Comparison of ENCODE assay signal across 8 mouse cellular contexts in genomic region chr2:3424579-3424910, GRCm38 (mm10). TPM values are rescaled to one million over a fixed set of nuclear protein-coding genes. Genes with fewer than 3 reads are reported as not detected.
DNase-seq lines count a peak whose midpoint lies in the region; ATAC-seq and TF ChIP-seq lines count a peak whose summit lies in the region.

No protein-coding gene starts in this region.

- DNase-seq in heart, adult 2 months, result no peak
- no peak for DNase-seq in heart, postnatal 36 days
- no peak for DNase-seq in forebrain, embryonic 10.5 days (ENCODE audit: extremely low spot score, low spot score)
- DNase-seq in urinary bladder, adult 18-20 months (ENCODE audit: low spot score in 2 of 2), result no peak
- no peak for DNase-seq in cerebellum, postnatal 4 days (ENCODE audit: low spot score in 2 of 2)
- DNase-seq in thymus, postnatal 0 days (ENCODE audit: low spot score), result no peak

- peak overlapping the region; percentile 75 for H3ac ChIP-seq in C2C12 (ENCODE audit: control insufficient read depth, insufficient read length, low read depth)

- H3K27me3 ChIP-seq in heart, adult 2 months (ENCODE audit: control insufficient read depth, insufficient read depth, low read length), result no peaks in the 10 kb centered on the region
- H3K27me3 ChIP-seq in C2C12 (ENCODE audit: control insufficient read depth, insufficient read depth, insufficient read length), result no peaks in the 10 kb centered on the region
- no peaks in the 10 kb centered on the region for H3K27me3 ChIP-seq in forebrain, embryonic 10.5 days (ENCODE audit: poor library complexity, severe bottlenecking)
- no peaks in the 10 kb centered on the region for H3K27me3 ChIP-seq in liver, embryonic 12.5 days (replicated peaks)

- intact Hi-C loops in heart, adult 2 months (cut with DNase I), result loop anchor here (5.0 kb wide), 3 partner anchors 48 to 142 kb away; partner anchors contain the start of genes Nmt2 and Rpp38
- intact Hi-C loops in heart, postnatal 36 days (cut with DNase I), result loop anchor here (2.0 to 5.0 kb wide), 3 partner anchors 50 to 142 kb away; partner anchors contain the start of genes Cdnf, Gm45902, Hspa14 and Nmt2

- no peaks in the 10 kb centered on the region for H3K9me3 ChIP-seq in forebrain, embryonic 10.5 days
- no peaks in the 10 kb centered on the region for H3K9me3 ChIP-seq in liver, embryonic 12.5 days (replicated peaks)

- no peaks in the 10 kb centered on the region for H3K79me2 ChIP-seq in heart, adult 2 months (replicated peaks; ENCODE audit: control insufficient read depth, insufficient read depth, low read length)
- peaks cover 6% of the 10 kb centered on the region for H3K79me2 ChIP-seq in C2C12 (ENCODE audit: control insufficient read depth, insufficient read depth)

- no peak for TF ChIP-seq EP300 in heart, adult 2 months (IDR thresholded peaks at IDR 0.05; ENCODE audit: insufficient read depth, low read depth, low read length)

- peak overlapping the region; percentile 79 for H3K4me2 ChIP-seq in liver, embryonic 12.5 days

- no peak for TF ChIP-seq CTCF in heart, adult 2 months (IDR thresholded peaks at IDR 0.05)
- no peak for TF ChIP-seq CTCF in C2C12 (IDR thresholded peaks at IDR 0.05; ENCODE audit: control insufficient read depth, insufficient read depth, insufficient read length)

- ATAC-seq in liver, embryonic 12.5 days, result no peak

- H3K9ac ChIP-seq in heart, adult 2 months (ENCODE audit: low read depth, low read length), result peak overlapping the region; percentile 64
- H3K9ac ChIP-seq in liver, embryonic 12.5 days, result peak overlapping the region; percentile 85

- 7% methylated on average over 10 of the region's 10 CpGs for WGBS in heart, adult 2 months
- WGBS in forebrain, embryonic 10.5 days, result 10% methylated on average over 10 of the region's 10 CpGs
- 3% methylated on average over 9 of the region's 10 CpGs for WGBS in liver, embryonic 12.5 days (ENCODE audit: insufficient replicate concordance)

- peak overlapping the region; percentile 15; the same call in 1 of the 2 replicates for H3K27ac ChIP-seq in heart, adult 2 months
- peak overlapping the region; percentile 66 for H3K27ac ChIP-seq in forebrain, embryonic 10.5 days
- no peak overlapping the region for H3K27ac ChIP-seq in liver, embryonic 12.5 days

- no peak for TF ChIP-seq POLR2A in heart, adult 2 months (IDR thresholded peaks at IDR 0.05; ENCODE audit: insufficient read depth, low read depth, low read length)

- no peaks in the 10 kb centered on the region for H3K4me1 ChIP-seq in heart, adult 2 months (ENCODE audit: control insufficient read depth, insufficient read depth, low read length)
- H3K4me1 ChIP-seq in forebrain, embryonic 10.5 days, result peaks cover 18% of the 10 kb centered on the region
- H3K4me1 ChIP-seq in liver, embryonic 12.5 days, result peaks cover 18% of the 10 kb centered on the region

- H3K36me3 ChIP-seq in heart, adult 2 months (ENCODE audit: control insufficient read depth, insufficient read depth, low read length), result no peaks in the 10 kb centered on the region
- H3K36me3 ChIP-seq in C2C12 (ENCODE audit: control insufficient read depth, insufficient read depth), result no peaks in the 10 kb centered on the region
- H3K36me3 ChIP-seq in forebrain, embryonic 10.5 days (replicated peaks), result no peaks in the 10 kb centered on the region
- peaks cover 19% of the 10 kb centered on the region for H3K36me3 ChIP-seq in liver, embryonic 12.5 days

- H3K79me3 ChIP-seq in C2C12 (ENCODE audit: low read depth), result no peaks in the 10 kb centered on the region

- peak overlapping the region; percentile 70 for H3K4me3 ChIP-seq in heart, adult 2 months
- peak overlapping the region; percentile 62 for H3K4me3 ChIP-seq in C2C12 (ENCODE audit: insufficient read depth, poor library complexity, severe bottlenecking)
- peak overlapping the region; percentile 69 for H3K4me3 ChIP-seq in forebrain, embryonic 10.5 days
- H3K4me3 ChIP-seq in liver, embryonic 12.5 days, result peak overlapping the region; percentile 86

TF ChIP-seq in C2C12, 6 proteins besides CTCF, POLR2A, EP300 and RAD21:
- no peak for TF ChIP-seq MAX (IDR thresholded peaks at IDR 0.05)
- no peak for TF ChIP-seq MYOG (IDR thresholded peaks at IDR 0.05; ENCODE audit: control insufficient read depth, extremely low read depth, insufficient read length)
- TF ChIP-seq CEBPB (IDR thresholded peaks at IDR 0.05; ENCODE audit: low read depth), result no peak
- TF ChIP-seq MYOD1 (IDR thresholded peaks at IDR 0.05; ENCODE audit: control insufficient read depth, insufficient read length, low read depth), result no peak
- TF ChIP-seq USF1 (IDR thresholded peaks at IDR 0.05; ENCODE audit: low read depth), result no peak
- no peak for TF ChIP-seq FOSL1 (IDR thresholded peaks at IDR 0.05; ENCODE audit: insufficient read depth, low read length, poor library complexity, severe bottlenecking)

RNA-seq across cellular contexts. Expression of gene Dclre1c, which starts 0.6 kb away (rescaled TPM):
- 1 to 10 TPM; 2.1 to 2.7 TPM for total RNA-seq in heart, adult 2 months (2021)
- polyA plus RNA-seq in heart, adult 2 months (2012; rRNA removed), result 2.1 and 5.1 TPM in 2 replicates
- 1 to 10 TPM; 3.3 to 5.3 TPM for total RNA-seq in heart, postnatal 36 days (2021)
- polyA plus RNA-seq in C2C12 (2012; fragmentation: generic; extraction: Trizol), result 1.3 TPM
- polyA plus RNA-seq in forebrain, embryonic 10.5 days (2016; fragmentation: Nextera tagmentation; extraction: Ambion mirVana), result 7.5 and 10.2 TPM in 2 replicates
- polyA plus RNA-seq in liver, embryonic 12.5 days (2016; fragmentation: Nextera tagmentation; extraction: Ambion mirVana), result 5.9 and 6.8 TPM in 2 replicates
- polyA plus RNA-seq in thymus, postnatal 0 days (2015; fragmentation: Nextera tagmentation; extraction: Ambion mirVana), result 16.4 and 21.2 TPM in 2 replicates

RNA-seq across cellular contexts. Expression of gene Meig1, which starts 2.1 kb away (rescaled TPM):
- total RNA-seq in heart, adult 2 months (2021), result 1 to 10 TPM; 1.9 to 2.4 TPM
- polyA plus RNA-seq in heart, adult 2 months (2012; rRNA removed), result 1.0 and 1.8 TPM in 2 replicates
- 1 to 10 TPM; 2.4 to 2.7 TPM for total RNA-seq in heart, postnatal 36 days (2021)
- not detected for polyA plus RNA-seq in C2C12 (2012; fragmentation: generic; extraction: Trizol)
- 0.30 TPM in 1 of 2 replicates, not detected in the other for polyA plus RNA-seq in forebrain, embryonic 10.5 days (2016; fragmentation: Nextera tagmentation; extraction: Ambion mirVana)
- polyA plus RNA-seq in liver, embryonic 12.5 days (2016; fragmentation: Nextera tagmentation; extraction: Ambion mirVana), result 0.23 TPM in 1 of 2 replicates, not detected in the other
- polyA plus RNA-seq in thymus, postnatal 0 days (2015; fragmentation: Nextera tagmentation; extraction: Ambion mirVana), result 1.5 and 1.9 TPM in 2 replicates

RNA-seq across cellular contexts. Expression of gene Olah, which starts 27.5 kb away (rescaled TPM):
- total RNA-seq in heart, adult 2 months (2021), result not detected
- not detected in 2 replicates for polyA plus RNA-seq in heart, adult 2 months (2012; rRNA removed)
- total RNA-seq in heart, postnatal 36 days (2021), result not detected
- not detected for polyA plus RNA-seq in C2C12 (2012; fragmentation: generic; extraction: Trizol)
- polyA plus RNA-seq in forebrain, embryonic 10.5 days (2016; fragmentation: Nextera tagmentation; extraction: Ambion mirVana), result not detected in 2 replicates
- polyA plus RNA-seq in liver, embryonic 12.5 days (2016; fragmentation: Nextera tagmentation; extraction: Ambion mirVana), result not detected in 2 replicates
- polyA plus RNA-seq in thymus, postnatal 0 days (2015; fragmentation: Nextera tagmentation; extraction: Ambion mirVana), result 0.08 and 0.33 TPM in 2 replicates

RNA-seq across cellular contexts. Expression of gene Suv39h2, which starts 50.3 kb away (rescaled TPM):
- under 1 TPM; 0.50 to 0.96 TPM for total RNA-seq in heart, adult 2 months (2021)
- 0.23 and 0.73 TPM in 2 replicates for polyA plus RNA-seq in heart, adult 2 months (2012; rRNA removed)
- under 1 TPM; 0.60 to 0.78 TPM for total RNA-seq in heart, postnatal 36 days (2021)
- 4.5 TPM for polyA plus RNA-seq in C2C12 (2012; fragmentation: generic; extraction: Trizol)
- polyA plus RNA-seq in forebrain, embryonic 10.5 days (2016; fragmentation: Nextera tagmentation; extraction: Ambion mirVana), result 39.0 and 43.7 TPM in 2 replicates
- 13.2 and 13.3 TPM in 2 replicates for polyA plus RNA-seq in liver, embryonic 12.5 days (2016; fragmentation: Nextera tagmentation; extraction: Ambion mirVana)
- polyA plus RNA-seq in thymus, postnatal 0 days (2015; fragmentation: Nextera tagmentation; extraction: Ambion mirVana), result 10.6 and 11.6 TPM in 2 replicates
